Mouse (Mus musculus): ENCODE data around the gene Sh2d4b. TPM values are rescaled to one million over a fixed set of nuclear protein-coding genes. Genes with fewer than 3 reads are reported as not detected.
A peak's percentile ranks its signal among the peaks of the same experiment; 100 is the strongest.

The Sh2d4b gene
- not detected in 2 replicates for total RNA-seq (2014; fragmentation: Nextera tagmentation)
- not detected in 2 replicates for total RNA-seq (2017)

DNA sequence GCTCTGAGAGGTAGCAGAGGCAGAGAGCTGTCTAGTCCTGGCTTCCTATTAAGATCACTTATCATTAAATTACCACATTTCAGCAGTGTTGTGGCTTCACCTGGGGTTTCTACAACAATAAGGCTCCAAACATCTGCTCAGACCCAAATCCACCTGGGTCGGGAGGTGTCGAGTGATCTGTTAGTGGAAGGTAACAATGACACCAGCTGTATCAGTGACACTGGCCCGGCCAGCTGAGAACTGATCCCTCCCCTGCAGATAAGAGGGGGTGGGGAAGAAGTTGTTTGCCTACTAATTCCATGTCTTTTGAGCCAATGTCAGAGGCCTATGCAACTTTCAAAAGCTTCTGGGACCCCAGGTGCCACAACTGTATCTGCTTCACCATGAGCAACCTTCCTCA lies at the start of gene Sh2d4b:
Gene Sh2d4b, minus strand, starts transcription at position 71 of the 400 bp plus-strand sequence.
- ATAC-seq (replicated peaks; ENCODE audit: poor library complexity, severe bottlenecking): no peak

DNA sequence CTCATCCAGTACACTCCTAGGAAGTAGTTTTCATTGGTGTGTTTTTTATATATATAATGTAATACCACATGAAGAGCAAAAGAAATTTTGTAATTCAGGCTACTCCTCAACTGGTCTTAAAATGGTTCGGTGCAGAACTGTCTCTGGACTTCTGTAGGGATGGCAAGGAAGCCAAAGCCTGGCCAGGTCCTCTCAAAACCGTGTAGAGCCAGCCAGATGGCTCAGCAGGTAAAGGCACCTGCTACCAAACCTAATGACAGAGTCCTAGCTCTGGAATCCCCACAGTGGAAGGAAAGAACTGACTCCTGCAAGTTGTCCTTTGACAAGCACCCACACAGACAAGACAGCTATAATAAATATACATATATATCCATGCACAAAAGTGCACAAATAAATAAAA lies 49.4 kb upstream of the Sh2d4b start:
- no peak for ATAC-seq (replicated peaks; ENCODE audit: poor library complexity, severe bottlenecking)

DNA sequence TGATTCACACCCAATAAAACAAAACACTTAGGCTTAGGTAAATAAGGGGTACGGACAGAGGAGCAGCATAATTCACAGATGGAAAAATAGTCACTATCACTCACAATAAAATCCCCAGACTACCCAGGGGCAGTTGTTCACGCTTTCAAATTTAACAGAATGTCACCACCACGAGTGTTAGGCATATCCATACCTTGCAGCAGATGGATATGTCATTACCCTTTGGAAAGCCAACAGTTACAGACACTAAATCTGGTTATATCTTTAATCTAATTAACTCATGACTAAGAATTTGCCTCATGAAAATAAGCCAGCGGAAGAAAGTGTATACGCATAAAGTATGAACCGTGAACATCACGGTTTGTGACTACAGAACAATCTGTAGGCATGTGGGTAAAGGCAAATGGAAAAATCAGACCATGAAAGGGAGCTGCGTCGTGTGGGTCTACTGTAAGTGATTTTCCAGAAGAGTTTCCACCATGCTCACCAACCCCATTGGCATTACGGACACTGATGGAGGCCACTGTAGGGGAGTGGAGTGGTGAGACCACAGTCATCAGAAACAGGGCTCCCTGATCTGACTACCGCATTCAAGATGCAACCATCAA lies 45.4 kb upstream of the Sh2d4b start:
- ATAC-seq (replicated peaks; ENCODE audit: poor library complexity, severe bottlenecking): no peak

DNA sequence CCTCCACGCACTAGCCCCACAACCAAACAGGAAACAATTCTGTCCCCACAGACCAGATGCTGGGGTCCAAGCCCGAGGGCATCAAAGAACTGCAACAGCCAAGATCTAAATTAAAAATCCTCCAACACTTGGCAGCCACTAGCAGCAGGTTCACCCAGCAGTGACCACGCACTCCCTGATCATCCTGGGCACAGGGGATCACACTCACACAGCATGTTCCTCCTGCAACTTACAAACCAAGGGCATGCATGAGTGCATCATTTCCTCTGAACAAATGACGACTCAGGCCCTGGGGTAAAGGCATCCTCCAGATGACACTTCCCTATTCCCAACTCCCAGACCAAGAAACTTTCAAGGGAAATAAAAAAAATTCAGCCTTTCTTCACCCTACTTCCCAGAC lies 44.0 kb upstream of the Sh2d4b start:
- ATAC-seq (replicated peaks; ENCODE audit: poor library complexity, severe bottlenecking): peak; percentile 69

DNA sequence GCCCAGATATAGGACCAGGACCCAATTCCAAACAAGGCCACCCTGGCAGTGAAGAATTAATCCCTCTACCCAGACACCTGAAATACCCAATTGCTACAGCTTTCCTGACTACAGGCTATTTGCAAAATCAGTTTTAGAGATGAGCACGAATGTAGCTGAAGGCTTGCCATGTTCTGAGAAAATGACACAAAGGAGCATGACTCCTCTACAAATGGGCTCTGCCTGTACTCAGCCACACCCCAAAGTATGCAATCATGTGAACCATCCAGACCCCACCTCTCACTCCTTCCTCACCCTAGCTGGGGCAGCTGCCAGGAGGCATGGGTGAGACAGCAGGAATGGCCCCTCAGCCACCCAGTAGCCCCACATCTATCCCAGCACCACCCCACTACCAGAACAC lies 42.4 kb upstream of the Sh2d4b start:
- ATAC-seq (replicated peaks; ENCODE audit: poor library complexity, severe bottlenecking): no peak

DNA sequence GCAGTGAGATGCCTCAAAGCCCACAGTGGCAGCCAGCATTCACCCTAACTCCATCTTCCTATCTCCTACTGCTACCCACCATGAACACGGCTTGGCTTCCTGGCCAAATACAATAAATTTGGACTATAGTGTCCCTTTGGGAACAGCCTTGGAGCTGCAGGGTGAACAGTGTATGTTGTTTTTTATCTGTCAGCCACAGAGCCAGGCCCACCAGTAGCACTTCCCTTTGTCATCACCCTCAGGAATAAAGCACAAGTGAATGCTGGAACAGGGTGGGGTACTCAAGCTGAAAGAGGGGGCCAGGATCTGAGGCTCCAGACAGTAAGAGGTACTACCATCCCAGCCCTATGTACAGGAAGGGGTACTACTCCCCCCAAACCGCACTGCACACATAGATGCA lies 42.0 kb upstream of the Sh2d4b start:
- ATAC-seq (replicated peaks; ENCODE audit: poor library complexity, severe bottlenecking): no peak

DNA sequence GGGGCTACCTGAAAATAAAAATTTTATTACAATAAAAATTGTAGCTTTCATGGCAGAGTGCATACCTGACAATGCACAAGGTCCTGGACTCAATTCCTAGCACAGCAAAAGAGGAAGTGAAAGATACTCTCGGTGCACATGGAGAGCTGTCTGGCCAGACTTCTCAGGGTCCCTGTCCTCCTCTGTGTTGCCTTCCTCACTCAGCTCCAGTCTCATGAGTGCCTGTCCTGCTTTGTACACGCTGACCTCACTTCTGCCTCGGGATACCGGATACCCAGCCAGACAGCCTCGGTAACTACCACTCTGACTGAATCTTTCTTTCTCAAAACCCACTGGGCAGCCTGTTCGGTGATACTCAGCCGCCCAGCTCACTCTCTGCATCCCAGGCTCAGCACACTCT lies 40.3 kb upstream of the Sh2d4b start:
- ATAC-seq (replicated peaks; ENCODE audit: poor library complexity, severe bottlenecking): peak; percentile 45

DNA sequence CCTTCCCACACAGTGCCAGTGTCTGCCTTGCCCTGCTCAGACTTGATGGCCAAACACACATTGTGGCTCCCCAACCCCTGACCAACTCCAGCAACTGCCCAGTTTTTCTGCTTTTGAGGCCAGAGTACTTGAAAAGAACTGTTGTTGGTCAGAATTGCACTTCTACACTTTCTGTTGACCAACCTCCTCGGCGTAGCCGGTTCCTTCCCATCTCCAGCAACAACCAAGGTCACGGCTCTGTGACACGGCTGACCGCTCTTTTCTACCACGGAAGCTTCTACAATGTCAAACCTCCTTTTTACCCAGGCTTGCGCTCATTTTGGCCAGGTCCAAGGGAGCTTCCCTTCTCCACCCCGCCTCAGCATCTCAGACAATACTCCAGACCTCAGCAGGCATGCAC lies 39.2 kb upstream of the Sh2d4b start:
- ATAC-seq (replicated peaks; ENCODE audit: poor library complexity, severe bottlenecking): no peak

DNA sequence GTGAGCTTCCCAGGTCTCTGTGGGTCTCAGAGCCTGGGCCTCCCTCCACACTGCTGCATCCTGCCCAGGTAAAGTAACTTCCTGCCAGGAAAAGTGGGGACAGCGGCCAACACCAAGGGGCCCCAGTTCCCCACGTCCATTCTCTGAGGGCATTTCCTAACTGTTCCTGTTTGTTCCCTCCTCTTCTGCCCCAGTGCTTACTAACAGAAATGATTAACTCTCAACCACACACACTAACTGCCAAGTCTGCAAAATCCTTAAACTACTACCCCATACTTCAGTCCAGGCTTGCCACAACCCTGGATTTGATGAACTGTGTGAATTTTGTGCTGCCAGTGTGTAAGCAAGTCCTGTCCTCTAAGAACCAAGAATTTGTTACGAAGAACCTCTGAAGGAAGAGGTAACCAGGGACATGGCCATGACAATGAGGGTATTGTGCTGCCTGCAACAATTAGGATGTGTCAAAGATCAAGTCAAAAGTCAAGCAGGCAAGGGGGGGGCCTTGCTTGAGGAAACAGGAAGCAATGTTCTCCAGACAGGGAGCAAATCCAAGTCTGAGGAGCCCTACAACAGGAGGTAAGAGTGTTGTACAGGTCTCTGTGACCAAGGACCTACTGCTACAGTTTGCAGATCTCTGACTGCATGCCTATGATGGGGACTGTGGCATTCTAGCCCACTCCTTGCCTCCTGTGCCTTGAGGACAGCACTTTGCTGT lies 38.2 kb upstream of the Sh2d4b start:
- ATAC-seq (replicated peaks; ENCODE audit: poor library complexity, severe bottlenecking): peak; percentile 12; the same call in 1 of the 2 replicates

DNA sequence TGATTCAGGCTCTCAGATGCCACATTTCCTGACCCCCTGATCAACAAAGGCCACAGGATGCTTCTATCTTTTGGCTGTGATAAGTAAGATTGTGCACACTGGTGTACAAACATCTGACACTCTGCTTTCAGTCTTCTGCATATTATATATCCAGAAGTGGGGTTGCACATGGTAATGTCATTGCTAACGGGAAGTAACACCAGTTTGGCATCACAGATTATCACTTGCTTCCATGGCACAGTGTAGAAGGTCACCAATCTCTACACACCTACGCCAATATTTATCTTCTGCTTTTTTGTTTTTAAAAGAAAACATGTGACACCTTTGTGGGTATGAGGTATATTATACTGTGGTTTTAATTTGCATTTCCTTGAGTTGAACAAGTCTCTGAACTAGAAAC lies 36.9 kb upstream of the Sh2d4b start:
- no peak for ATAC-seq (replicated peaks; ENCODE audit: poor library complexity, severe bottlenecking)

DNA sequence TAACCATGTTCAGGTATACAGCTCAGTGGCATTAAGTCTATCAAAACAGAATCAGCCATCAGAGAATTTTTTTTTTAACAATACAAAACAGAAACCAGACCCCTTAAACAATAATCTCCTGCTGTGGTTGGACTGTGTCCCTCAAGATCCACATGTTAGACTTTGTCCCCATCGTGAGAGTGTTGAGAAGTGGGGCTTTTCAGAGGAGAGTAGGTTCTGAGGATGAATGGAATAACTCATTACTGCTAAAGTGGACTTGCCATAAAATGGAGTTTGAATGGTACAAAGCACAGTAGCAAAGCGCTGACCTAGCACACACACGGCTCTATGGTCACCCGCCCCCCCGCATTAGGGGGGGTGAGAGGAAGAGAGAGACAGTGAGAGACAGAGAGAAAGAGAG lies 35.8 kb upstream of the Sh2d4b start:
- no peak for ATAC-seq (replicated peaks; ENCODE audit: poor library complexity, severe bottlenecking)

DNA sequence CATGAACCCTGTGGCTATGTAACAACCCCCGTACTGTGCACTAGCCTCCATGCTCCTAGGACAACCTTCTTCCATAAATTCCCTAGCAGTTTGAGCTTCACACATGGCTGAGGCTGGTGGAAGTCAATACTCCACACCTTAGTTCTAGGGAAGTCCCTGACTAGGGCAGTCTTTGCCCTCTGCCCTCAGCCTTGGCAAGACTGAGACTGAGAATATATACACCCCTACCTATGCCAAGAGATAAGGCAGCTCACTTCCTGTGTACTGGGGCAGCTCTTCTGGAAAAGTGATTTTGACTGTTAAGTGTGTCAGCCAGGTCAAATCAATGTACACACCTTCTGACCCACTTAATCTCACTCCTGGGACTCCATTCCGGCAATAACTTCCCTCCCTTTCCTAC lies 34.0 kb upstream of the Sh2d4b start:
- no peak for ATAC-seq (replicated peaks; ENCODE audit: poor library complexity, severe bottlenecking)

DNA sequence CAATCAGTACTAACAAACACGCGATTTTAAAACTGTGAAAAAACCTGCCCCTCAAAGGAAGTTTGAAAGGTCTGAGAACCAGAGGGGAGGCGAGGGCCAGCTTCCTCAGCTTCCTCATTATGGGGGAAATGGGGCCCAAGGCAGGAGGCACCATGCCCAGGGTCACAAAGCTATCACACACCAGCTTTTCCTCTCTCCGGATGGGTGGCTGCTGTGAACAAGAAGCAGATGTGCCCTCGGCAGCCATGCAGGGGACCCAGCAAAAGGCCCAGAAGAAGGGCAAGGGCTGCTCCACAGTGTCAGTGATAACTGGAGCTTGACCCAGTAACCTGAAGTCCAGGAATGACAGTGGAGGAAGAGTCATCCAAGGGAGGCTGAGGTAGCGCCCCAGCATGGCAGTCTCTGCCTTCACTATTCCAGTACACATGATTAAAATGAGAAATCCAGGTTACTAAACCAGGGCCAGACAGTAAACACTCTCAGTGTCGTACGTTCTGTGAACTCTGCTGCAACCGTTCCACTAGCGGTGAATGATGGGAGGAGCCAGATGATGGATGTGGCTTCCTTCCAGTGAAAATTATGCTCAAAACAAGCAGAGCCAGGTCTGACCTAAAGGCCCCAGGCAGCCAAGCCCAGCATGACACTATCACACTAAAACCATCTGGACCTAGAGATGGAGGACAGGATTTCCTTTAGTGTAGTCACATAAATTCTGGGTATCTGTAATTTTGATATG lies 31.5 kb upstream of the Sh2d4b start:
- peak; percentile 51 for ATAC-seq (replicated peaks; ENCODE audit: poor library complexity, severe bottlenecking)

DNA sequence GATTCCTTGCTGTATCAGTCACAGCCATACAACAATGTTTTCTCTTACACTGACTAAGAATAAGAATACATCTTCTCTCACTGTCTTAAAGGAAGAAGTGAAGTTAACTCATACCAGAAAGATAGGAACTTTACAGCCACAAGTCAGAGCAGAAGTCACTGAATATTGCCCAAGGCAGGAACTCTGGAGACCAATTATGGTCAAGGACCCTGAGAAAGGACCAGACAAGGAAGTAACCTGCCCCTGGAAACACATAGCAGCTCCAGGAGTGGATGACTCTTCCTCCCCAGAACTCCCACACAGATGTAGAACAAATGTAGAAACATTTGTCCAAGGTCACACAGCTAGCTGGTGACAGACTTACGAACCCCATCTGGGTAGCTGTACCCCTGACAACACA lies 28.2 kb upstream of the Sh2d4b start:
- ATAC-seq (replicated peaks; ENCODE audit: poor library complexity, severe bottlenecking): peak; percentile 57

DNA sequence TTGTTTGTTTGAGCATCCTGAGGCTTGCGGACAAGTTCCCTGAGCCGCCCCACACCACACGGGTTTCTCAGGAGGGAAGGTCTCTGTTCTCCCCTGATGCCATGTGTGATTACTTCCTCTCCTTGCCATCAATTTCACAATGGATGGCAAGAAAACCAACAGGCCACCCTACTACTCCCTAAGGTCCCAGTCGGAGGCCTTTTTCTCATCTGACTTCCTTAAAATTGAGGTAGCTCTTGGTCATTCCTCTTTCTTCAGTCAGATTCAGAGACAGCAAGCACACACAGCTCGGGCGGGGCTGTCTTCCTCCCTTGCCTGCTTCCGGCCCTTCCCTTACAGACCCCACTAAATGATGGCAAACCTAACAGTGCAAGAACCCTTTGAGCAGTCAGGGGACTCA lies 26.5 kb upstream of the Sh2d4b start:
- ATAC-seq (replicated peaks; ENCODE audit: poor library complexity, severe bottlenecking): peak; percentile 71

DNA sequence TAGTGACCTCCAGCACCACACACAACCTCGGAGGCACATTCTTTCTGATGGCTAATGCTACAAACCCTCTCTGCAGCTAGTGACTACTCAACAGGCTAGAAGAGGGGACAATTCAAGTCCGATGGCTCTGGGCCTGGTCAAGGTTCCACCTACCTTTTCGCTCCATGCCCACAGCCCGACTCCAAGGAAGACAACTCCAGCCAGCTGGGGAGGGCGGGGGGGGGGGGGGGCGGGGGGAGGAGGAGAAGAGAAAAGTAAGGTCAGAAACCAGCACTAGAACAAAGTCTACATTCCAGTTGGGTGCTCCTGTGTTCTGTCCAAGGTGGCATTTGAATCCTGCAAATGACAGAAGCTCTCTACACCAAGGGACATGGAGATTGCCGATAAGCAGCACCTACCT lies 25.4 kb upstream of the Sh2d4b start:
- no peak for ATAC-seq (replicated peaks; ENCODE audit: poor library complexity, severe bottlenecking)

DNA sequence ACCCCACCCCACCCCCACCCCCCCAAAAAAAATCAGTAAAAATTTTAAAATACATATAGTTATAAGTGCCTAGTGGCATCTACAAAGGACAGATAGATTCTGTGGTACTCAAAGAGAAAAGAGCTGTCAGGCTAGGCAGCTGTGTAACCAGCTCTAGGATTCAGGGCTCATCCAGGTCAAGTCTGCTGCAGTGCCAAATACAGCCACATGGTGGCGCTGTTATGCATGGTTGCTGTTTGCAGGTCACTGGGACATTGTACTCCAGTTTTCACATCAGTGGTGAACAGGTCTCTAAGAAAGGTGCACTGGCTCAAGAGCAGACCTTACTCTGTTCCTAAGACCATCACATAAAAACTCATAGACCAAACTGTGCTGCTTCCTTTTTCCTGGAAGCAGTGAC lies 24.6 kb upstream of the Sh2d4b start:
- ATAC-seq (replicated peaks; ENCODE audit: poor library complexity, severe bottlenecking): peak; percentile 47

DNA sequence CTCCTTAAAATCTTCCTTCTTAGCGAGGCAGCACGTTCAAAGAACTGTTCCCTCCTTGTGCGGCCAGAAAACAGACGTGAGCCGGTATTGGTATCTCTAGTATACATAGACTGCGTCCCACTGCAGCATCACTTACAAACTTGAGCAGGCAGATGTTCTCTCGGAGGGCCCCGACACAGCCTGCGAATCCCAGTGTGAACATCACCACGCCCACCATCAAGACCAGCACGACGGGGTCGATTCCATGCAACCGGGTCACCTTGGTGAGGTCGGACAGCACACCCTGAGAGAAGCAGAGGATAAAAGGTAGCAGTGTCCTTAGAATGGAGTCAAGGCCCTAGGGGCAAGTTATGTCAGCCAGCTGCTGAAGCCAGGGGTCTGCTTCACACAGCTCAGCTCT lies 23.6 kb upstream of the Sh2d4b start:
- no peak for ATAC-seq (replicated peaks; ENCODE audit: poor library complexity, severe bottlenecking)

DNA sequence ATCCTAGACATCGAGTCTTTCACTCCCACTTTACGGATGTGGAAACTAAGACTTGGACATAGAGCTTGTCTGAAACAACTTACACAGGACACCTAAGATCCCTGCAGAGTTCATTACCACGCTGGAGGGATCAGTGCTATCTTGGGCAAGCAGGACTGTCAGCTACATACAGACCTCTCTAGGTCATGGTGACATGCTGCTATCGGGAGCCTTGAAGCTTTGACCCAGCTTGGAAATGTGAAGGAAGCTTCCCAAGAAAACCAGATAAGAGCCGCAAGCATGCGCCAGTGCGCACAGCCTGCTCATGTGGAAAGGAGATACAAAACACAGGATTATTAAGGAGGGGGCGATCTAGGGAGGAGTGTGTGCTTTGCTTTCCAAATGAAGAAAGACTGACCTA lies 22.8 kb upstream of the Sh2d4b start:
- no peak for ATAC-seq (replicated peaks; ENCODE audit: poor library complexity, severe bottlenecking)

DNA sequence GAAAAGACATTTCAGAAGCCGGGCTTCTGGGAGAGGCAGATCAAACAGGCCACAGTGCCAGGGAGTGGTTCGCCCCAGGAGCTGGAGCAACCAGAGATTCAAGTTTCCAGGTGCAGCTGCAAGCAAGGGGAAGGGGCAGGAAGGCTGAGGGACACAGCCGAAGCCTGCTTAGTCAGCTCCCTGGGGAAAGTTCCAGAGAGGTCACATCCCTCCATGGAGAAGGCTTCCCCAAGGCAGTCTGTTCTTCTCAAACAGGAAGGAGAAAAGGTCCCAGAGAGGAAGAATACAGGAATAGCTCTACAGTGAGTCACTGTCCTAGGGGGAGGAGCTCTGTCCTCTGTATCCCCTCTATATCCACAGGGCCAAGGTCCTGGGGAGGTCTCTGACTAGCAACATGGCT lies 21.6 kb upstream of the Sh2d4b start:
- ATAC-seq (replicated peaks; ENCODE audit: poor library complexity, severe bottlenecking): no peak

DNA sequence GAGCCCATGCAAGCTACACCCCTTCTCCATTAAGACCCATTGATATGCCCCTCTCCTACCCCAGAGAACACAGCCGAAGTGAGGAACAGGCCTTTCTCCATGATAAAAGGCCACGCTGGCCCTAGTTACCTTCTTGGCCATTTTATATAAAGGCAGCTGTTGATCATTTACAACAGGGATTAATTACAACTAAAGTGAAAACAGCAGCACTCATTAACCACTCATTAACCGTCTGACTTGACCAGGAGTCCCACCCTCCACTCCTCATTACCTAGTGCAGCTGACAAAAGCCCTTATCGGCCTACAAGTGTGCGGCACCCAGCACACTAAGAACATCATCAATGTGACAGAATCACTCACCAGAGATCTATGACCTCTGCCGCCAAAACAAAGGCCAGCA lies 20.6 kb upstream of the Sh2d4b start:
- no peak for ATAC-seq (replicated peaks; ENCODE audit: poor library complexity, severe bottlenecking)

DNA sequence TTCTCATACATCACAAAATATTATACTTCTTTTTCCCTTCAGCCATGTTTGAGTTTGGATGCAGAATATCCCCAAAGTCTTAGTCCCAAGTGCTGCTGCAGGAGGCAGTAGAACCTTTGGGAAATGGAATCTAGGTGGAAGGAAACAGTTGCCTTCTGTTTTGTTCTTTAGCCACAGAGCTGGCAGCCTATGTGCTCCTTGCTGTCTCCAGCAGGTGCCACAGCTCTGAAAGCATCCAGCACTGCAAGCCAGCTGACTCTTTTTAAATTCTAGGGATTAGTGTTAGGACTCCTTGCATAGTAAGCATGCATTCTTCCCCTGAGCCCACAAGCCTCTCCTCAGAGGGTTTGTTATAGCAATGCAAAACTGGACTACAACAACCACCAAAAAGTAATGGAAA lies 18.5 kb upstream of the Sh2d4b start:
- no peak for ATAC-seq (replicated peaks; ENCODE audit: poor library complexity, severe bottlenecking)
